Mouse (Mus musculus) fat pad, adult 2 months (tissue): Measurements from ENCODE around the gene March8.

ENCODE experiments used
- DNase-seq: peaks from one replicate; pipeline ENCODE4 v3.0.0-alpha.2; 2011; ENCODE audit warnings: low read depth, low spot score; ENCODE audit errors: extremely low read depth

March8 gene

DNA sequence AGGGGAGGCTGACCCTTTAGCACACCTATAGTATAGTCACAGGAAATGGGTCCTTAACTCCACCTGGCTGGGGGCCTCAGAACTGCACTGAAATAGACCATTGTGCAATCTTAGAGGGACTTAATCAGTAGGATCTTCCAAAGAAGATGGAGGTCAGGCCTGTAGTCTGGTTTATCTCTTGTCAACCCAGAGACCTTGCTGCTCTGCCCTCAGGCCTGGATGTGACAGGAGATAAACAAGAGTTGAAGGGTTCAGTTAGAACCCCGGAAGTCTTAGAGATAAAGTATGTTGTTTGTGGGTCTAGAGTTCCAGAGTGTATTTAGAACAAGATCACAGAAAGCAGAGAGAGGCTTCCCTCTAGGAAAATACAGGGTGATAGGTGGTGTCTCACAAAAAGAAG is 118.7 kb downstream of the March8 start:
- no peak for DNase-seq

DNA sequence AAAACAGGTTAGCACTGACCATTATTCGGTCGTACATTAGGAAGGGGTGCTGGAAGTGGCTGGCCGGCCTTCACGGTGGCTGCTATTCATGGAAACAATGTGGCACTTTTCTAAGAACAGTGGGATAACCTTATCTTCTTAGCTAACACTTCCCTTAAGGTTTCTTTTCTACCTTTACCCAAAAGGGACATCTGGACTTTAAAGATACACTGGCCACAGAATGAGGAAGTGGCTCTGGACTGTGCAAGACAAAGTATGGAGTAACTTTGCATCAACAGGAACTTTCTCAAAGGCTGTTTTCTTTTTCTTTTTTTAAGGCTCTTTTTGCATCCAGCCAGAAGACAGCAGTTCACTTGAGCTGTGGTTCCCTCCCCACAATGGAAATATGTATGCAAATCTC is 120.9 kb downstream of the March8 start:
- no peak for DNase-seq
